12 mouse cellular contexts compared by ENCODE assay signal in genomic region chr11:70596094-70596493, GRCm38 (mm10). TPM values are rescaled to one million over a fixed set of nuclear protein-coding genes. Genes with fewer than 3 reads are reported as not detected.
DNase-seq lines count a peak whose midpoint lies in the region; ATAC-seq and TF ChIP-seq lines count a peak whose summit lies in the region.
"Had no signal": no experiment of that assay in that cellular context is flagged by ENCODE, and none has a peak within 500 bp of the region (broad histone marks: within the 10 kb centered on the region; RNA-seq: fewer than 3 reads in every experiment).

No protein-coding gene starts in this region.

- peaks cover 33% of the 10 kb centered on the region for H3K36me3 ChIP-seq in forebrain, embryonic 13.5 days (ENCODE audit: poor library complexity, severe bottlenecking)
- H3K36me3 ChIP-seq in midbrain, embryonic 13.5 days: peaks cover 27% of the 10 kb centered on the region

- H3K27me3 ChIP-seq in forebrain, embryonic 13.5 days: no peaks in the 10 kb centered on the region
- no peaks in the 10 kb centered on the region for H3K27me3 ChIP-seq in midbrain, embryonic 13.5 days
- H3K27me3 ChIP-seq: limb, embryonic 12.5 days; Patski had no signal

- H3K9me3 ChIP-seq in forebrain, embryonic 13.5 days (replicated peaks): no peaks in the 10 kb centered on the region
- no peaks in the 10 kb centered on the region for H3K9me3 ChIP-seq in midbrain, embryonic 13.5 days
- H3K9me3 ChIP-seq: limb, embryonic 12.5 days had no signal

- no peak for TF ChIP-seq CTCF in left cerebral cortex, adult 2 months (IDR thresholded peaks at IDR 0.05)
- TF ChIP-seq CTCF in brain, embryonic 14.5 days (IDR thresholded peaks at IDR 0.05; ENCODE audit: borderline replicate concordance, extremely low read depth, insufficient read depth, insufficient read length): no peak

- WGBS in forebrain, embryonic 13.5 days: 41% methylated on average over 4 of the region's 4 CpGs
- WGBS in midbrain, embryonic 13.5 days: 30% methylated on average over 4 of the region's 4 CpGs

- ATAC-seq in forebrain, embryonic 13.5 days: no peak
- no peak for ATAC-seq in midbrain, embryonic 13.5 days
- ATAC-seq: Patski had no signal

- intact Hi-C loops in left cerebral cortex, adult 2 months (cut with DNase I): no loop called here

- H3K4me3 ChIP-seq in left cerebral cortex, adult 2 months: no peak overlapping the region
- no peak overlapping the region for H3K4me3 ChIP-seq in forebrain, embryonic 13.5 days
- H3K4me3 ChIP-seq in midbrain, embryonic 13.5 days (replicated peaks): no peak overlapping the region
- H3K4me3 ChIP-seq: erythroblast, embryonic 14.5 days; limb, embryonic 12.5 days had no signal

- TF ChIP-seq POLR2A in brain, embryonic 14.5 days (IDR thresholded peaks at IDR 0.05; ENCODE audit: borderline replicate concordance, extremely low read depth, insufficient read depth, insufficient read length, poor library complexity, severe bottlenecking): no peak

- no peak for DNase-seq in left cerebral cortex, adult 2 months (ENCODE audit: extremely low spot score in 1 of 2, low spot score in 2 of 2)
- DNase-seq in left cerebral cortex, adult 11 months (ENCODE audit: low spot score): no peak
- DNase-seq in brain, embryonic 14.5 days (ENCODE audit: low read depth): peak; percentile 54
- DNase-seq in right cerebral cortex, postnatal 10 days (ENCODE audit: low spot score in 2 of 2): no peak
- DNase-seq in frontal cortex, postnatal 36 days (ENCODE audit: low spot score in 2 of 2): no peak
- DNase-seq: thymus, adult 18-20 months had no signal

- 0 out of 2 replicates have a peak overlapping the region, but pooled peaks have one; percentile 9 for H3K9ac ChIP-seq in forebrain, embryonic 13.5 days
- no peak overlapping the region; the same call in 1 of the 2 replicates for H3K9ac ChIP-seq in midbrain, embryonic 13.5 days (replicated peaks)
- H3K9ac ChIP-seq: limb, embryonic 12.5 days had no signal

- peak overlapping the region; percentile 77 for H3K27ac ChIP-seq in left cerebral cortex, adult 2 months
- H3K27ac ChIP-seq in forebrain, embryonic 13.5 days: peak overlapping the region; percentile 51
- peak overlapping the region; percentile 58 for H3K27ac ChIP-seq in midbrain, embryonic 13.5 days
- H3K27ac ChIP-seq: limb, embryonic 12.5 days had no signal

- peaks cover 14% of the 10 kb centered on the region for H3K4me1 ChIP-seq in forebrain, embryonic 13.5 days
- H3K4me1 ChIP-seq in midbrain, embryonic 13.5 days (replicated peaks): peaks cover 14% of the 10 kb centered on the region
- H3K4me1 ChIP-seq: limb, embryonic 12.5 days had no signal

- H3K4me2 ChIP-seq in forebrain, embryonic 13.5 days: no peak overlapping the region
- H3K4me2 ChIP-seq in midbrain, embryonic 13.5 days (replicated peaks): no peak overlapping the region
- H3K4me2 ChIP-seq: limb, embryonic 12.5 days had no signal

RNA-seq across cellular contexts. Expression of gene 4930544D05Rik, which starts 19.6 kb away (rescaled TPM):
- under 1 TPM; 0.61 TPM for total RNA-seq in left cerebral cortex, adult 2 months (2021)
- not detected in 2 replicates for polyA plus RNA-seq in brain, embryonic 14.5 days (2012; rRNA removed)
- polyA plus RNA-seq in forebrain, embryonic 13.5 days (2015; fragmentation: Nextera tagmentation; extraction: Ambion mirVana): not detected in 2 replicates
- not detected in 2 replicates for polyA plus RNA-seq in midbrain, embryonic 13.5 days (2015; fragmentation: Nextera tagmentation; extraction: Ambion mirVana)
- polyA plus RNA-seq: erythroblast, embryonic 14.5 days; limb, embryonic 12.5 days; neural tube, embryonic 11.5 days; Patski had no signal

RNA-seq across cellular contexts. Expression of gene Chrne, which starts 22.9 kb away (rescaled TPM):
- total RNA-seq in left cerebral cortex, adult 2 months (2021): not detected
- 0.16 TPM in 1 of 2 replicates, not detected in the other for polyA plus RNA-seq in brain, embryonic 14.5 days (2012; rRNA removed)
- polyA plus RNA-seq in forebrain, embryonic 13.5 days (2015; fragmentation: Nextera tagmentation; extraction: Ambion mirVana): not detected in 2 replicates
- not detected in 2 replicates for polyA plus RNA-seq in midbrain, embryonic 13.5 days (2015; fragmentation: Nextera tagmentation; extraction: Ambion mirVana)
- polyA plus RNA-seq: limb, embryonic 12.5 days; neural tube, embryonic 11.5 days; Patski had no signal

RNA-seq across cellular contexts. Expression of gene Mink1, which starts 33.4 kb away (rescaled TPM):
- 100 to 1,000 TPM; 411 to 445 TPM for total RNA-seq in left cerebral cortex, adult 2 months (2021)
- polyA plus RNA-seq in brain, embryonic 14.5 days (2012; rRNA removed): 94.3 and 99.5 TPM in 2 replicates
- polyA plus RNA-seq in forebrain, embryonic 13.5 days (2015; fragmentation: Nextera tagmentation; extraction: Ambion mirVana): 10.6 and 11.2 TPM in 2 replicates
- polyA plus RNA-seq in midbrain, embryonic 13.5 days (2015; fragmentation: Nextera tagmentation; extraction: Ambion mirVana): 10.7 and 14.2 TPM in 2 replicates

RNA-seq across cellular contexts. Expression of gene Gp1ba, which starts 42.8 kb away (rescaled TPM):
- not detected for total RNA-seq in left cerebral cortex, adult 2 months (2021)
- polyA plus RNA-seq in brain, embryonic 14.5 days (2012; rRNA removed): 0.06 and 0.30 TPM in 2 replicates
- polyA plus RNA-seq in forebrain, embryonic 13.5 days (2015; fragmentation: Nextera tagmentation; extraction: Ambion mirVana): 0.15 and 0.30 TPM in 2 replicates
- polyA plus RNA-seq in midbrain, embryonic 13.5 days (2015; fragmentation: Nextera tagmentation; extraction: Ambion mirVana): 0.17 and 0.26 TPM in 2 replicates

RNA-seq across cellular contexts. Expression of gene Rnf167, which starts 50.9 kb away (rescaled TPM):
- total RNA-seq in left cerebral cortex, adult 2 months (2021): 10 to 100 TPM; 81.7 to 86.9 TPM
- polyA plus RNA-seq in brain, embryonic 14.5 days (2012; rRNA removed): 91.1 and 127 TPM in 2 replicates
- polyA plus RNA-seq in forebrain, embryonic 13.5 days (2015; fragmentation: Nextera tagmentation; extraction: Ambion mirVana): 108 and 119 TPM in 2 replicates
- polyA plus RNA-seq in midbrain, embryonic 13.5 days (2015; fragmentation: Nextera tagmentation; extraction: Ambion mirVana): 111 and 113 TPM in 2 replicates
